Mouse (Mus musculus): ENCODE measurements at regions not wholly inside any gene's neighbourhood (a gene's known extent, or its start where the extent isn't known, plus 50 kb on each side); places are given as distances from the start of the nearest gene placed in this dataset.

GRCm38 (mm10) chr2:75496606-75497240 lies 162.3 kb upstream of the Hnrnpa3 start:
- H3K9me3 ChIP-seq, result no peaks in the 10 kb centered on the region
- H3K36me3 ChIP-seq (replicated peaks), result no peaks in the 10 kb centered on the region
- no peaks in the 10 kb centered on the region for H3K27me3 ChIP-seq (ENCODE audit: poor library complexity, severe bottlenecking)
- H3K27ac ChIP-seq, result no peak overlapping the region
- H3K4me1 ChIP-seq, result peaks cover 24% of the 10 kb centered on the region
- 91% methylated on average over 5 of the region's 5 CpGs for WGBS
- H3K4me3 ChIP-seq, result no peak overlapping the region
- no peak for DNase-seq (ENCODE audit: extremely low spot score, low spot score)

DNA sequence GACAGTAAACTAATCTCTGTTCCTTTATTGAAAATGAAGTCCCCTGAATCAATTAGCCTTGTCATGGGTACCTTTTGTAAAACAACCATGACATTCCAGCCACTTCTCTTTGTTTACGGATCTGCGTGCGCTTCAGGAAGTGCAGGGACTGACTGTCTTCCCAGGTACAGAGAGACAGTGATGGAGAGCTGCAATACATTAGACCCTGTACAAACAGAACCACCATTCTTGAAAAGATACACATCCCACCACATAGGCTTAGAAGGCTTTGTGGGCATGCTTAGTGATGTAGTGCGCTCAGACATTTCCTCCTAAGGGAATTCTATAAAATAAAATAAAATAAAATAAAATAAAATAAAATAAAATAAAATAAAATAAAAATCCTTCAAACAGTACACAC lies 148.8 kb upstream of the Hnrnpa3 start:
- Histone ChIP-seq H3K4me1 (peaks cover 36% of the 10 kb centered on the region), H3K27ac (no peak overlapping the region), H3K36me3 (replicated peaks) (no peaks in the 10 kb centered on the region), H3K4me3 (no peak overlapping the region), H3K27me3 (ENCODE audit: poor library complexity, severe bottlenecking) (0 out of 2 replicates have a peak, but pooled peaks cover 6% of the 10 kb centered on the region), H3K9me3 (no peaks in the 10 kb centered on the region; the same call in 1 of the 2 replicates)
- 64% methylated on average over 4 of the region's 4 CpGs for WGBS
- DNase-seq (ENCODE audit: extremely low spot score, low spot score), result no peak

DNA sequence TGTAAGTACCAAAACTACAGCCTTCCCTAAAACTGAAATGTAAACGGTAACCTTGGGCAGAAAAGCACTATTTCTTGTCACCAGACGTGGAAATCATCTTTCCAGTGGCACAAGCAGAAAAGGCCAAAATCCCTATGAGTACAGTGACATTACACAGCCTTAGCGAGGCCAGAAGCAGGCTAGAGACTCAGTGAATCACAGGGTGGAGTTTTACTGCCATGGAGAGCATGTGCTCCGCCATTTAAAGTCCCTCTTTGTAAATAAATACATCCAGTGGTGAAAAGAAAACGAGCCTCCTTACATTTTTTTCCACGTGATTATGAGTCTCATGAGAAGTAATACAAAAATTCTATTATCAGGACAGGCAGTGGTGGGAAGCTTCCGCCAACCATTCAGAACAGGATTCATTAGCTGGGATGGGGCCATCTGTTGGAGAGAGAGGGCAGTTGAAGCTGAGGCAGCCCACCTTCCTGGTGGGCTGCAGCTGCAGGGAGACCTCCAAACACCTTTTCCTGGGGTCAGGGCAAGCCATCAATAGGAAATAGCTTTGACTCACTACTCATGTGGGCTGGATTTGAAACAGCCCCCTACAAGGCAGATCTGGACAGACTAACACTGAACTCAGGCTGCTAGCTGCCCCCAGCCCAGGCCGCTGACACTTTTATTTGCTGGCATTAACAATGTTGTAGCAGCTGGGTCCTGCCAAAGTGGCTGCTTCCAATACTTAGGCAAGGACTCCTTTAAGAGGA lies 146.5 kb upstream of the Hnrnpa3 start:
- H3K36me3 ChIP-seq (replicated peaks), result no peaks in the 10 kb centered on the region
- H3K4me3 ChIP-seq, result no peak overlapping the region
- H3K27ac ChIP-seq, result no peak overlapping the region
- 0 out of 2 replicates have a peak, but pooled peaks cover 6% of the 10 kb centered on the region for H3K27me3 ChIP-seq (ENCODE audit: poor library complexity, severe bottlenecking)
- WGBS, result 83% methylated on average over 8 of the region's 8 CpGs
- DNase-seq (ENCODE audit: extremely low spot score, low spot score), result no peak
- peaks cover 36% of the 10 kb centered on the region for H3K4me1 ChIP-seq
- H3K9me3 ChIP-seq, result no peaks in the 10 kb centered on the region

DNA sequence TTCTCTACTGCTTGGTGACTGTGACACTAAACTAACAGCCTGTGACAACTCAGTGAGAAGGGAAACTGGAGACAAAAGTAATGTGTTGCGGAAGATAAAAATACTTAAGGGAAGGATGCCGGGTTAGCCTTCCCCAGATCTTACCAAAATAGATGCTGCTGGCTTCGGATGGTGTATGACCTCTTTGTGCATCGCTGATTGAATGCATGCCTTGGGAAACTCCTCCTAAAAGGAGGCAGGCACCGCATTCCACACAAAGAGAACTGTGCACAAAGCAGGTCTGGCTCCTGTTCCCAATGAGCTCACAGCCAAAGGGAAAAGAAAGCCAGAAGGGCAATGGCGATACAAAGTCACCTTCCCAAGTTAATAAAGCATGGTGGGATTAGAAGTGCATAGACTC lies 144.9 kb upstream of the Hnrnpa3 start:
- H3K9me3 ChIP-seq, result no peaks in the 10 kb centered on the region
- H3K36me3 ChIP-seq (replicated peaks), result no peaks in the 10 kb centered on the region
- DNase-seq (ENCODE audit: extremely low spot score, low spot score), result no peak
- peaks cover 36% of the 10 kb centered on the region for H3K4me1 ChIP-seq
- H3K27ac ChIP-seq, result peak overlapping the region; percentile 58
- 0 out of 2 replicates have a peak, but pooled peaks cover 6% of the 10 kb centered on the region for H3K27me3 ChIP-seq (ENCODE audit: poor library complexity, severe bottlenecking)
- 48% methylated on average over 6 of the region's 6 CpGs for WGBS
- H3K4me3 ChIP-seq, result no peak overlapping the region

DNA sequence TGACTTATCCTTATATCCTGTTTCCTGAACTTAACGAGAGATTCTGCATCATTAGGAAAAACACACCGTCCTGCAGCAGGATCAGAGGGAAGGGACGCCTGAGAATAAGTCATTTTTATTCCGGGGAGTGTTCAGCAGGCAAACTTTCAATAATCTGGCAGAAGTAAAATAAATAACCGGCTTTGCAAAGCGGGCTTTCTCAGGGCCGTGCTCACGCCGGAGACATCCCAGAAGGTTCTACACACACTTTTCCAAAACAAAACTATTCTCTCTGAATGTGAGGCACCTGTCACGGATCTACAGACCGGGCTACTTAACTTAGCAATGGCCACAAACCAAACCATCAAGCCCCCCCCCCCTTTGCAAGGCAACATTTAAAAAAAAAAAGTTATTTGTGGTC lies 142.8 kb upstream of the Hnrnpa3 start:
- no peak for DNase-seq (ENCODE audit: extremely low spot score, low spot score)
- no peaks in the 10 kb centered on the region for H3K36me3 ChIP-seq (replicated peaks)
- H3K4me3 ChIP-seq, result no peak overlapping the region
- H3K27ac ChIP-seq, result no peak overlapping the region
- WGBS, result 89% methylated on average over 11 of the region's 11 CpGs
- H3K27me3 ChIP-seq (ENCODE audit: poor library complexity, severe bottlenecking), result 0 out of 2 replicates have a peak, but pooled peaks cover 6% of the 10 kb centered on the region
- H3K9me3 ChIP-seq, result no peaks in the 10 kb centered on the region
- H3K4me1 ChIP-seq, result peaks cover 23% of the 10 kb centered on the region

DNA sequence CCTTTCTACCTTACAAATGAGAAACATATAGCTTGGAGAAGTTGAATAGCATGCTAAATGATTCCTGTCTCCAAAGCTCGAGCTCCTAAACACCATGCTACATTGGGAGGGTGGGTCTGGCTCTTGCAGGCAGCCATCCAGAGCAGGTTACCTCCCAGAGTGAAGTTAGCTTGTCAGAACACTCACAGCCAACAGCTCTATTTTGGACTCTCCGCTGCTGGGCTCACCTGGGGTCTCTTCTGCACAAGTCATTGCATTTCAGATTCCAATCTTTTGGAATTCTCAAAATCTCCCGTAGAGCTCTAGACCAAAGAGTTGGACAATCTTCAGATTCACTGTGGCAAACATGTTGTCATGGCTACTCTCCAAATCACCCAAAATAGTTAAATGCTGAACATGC lies 142.0 kb upstream of the Hnrnpa3 start:
- H3K4me3 ChIP-seq, result no peak overlapping the region
- no peaks in the 10 kb centered on the region for H3K36me3 ChIP-seq (replicated peaks)
- no peak overlapping the region for H3K27ac ChIP-seq
- H3K9me3 ChIP-seq, result no peaks in the 10 kb centered on the region
- 85% methylated on average over 3 of the region's 3 CpGs for WGBS
- DNase-seq (ENCODE audit: extremely low spot score, low spot score), result no peak
- H3K27me3 ChIP-seq (ENCODE audit: poor library complexity, severe bottlenecking), result 0 out of 2 replicates have a peak, but pooled peaks cover 6% of the 10 kb centered on the region
- H3K4me1 ChIP-seq, result peaks cover 23% of the 10 kb centered on the region

- DNase-seq (ENCODE audit: extremely low spot score, low spot score), result no peak
- Histone ChIP-seq H3K36me3 (replicated peaks) (no peaks in the 10 kb centered on the region), H3K9me3 (no peaks in the 10 kb centered on the region), H3K27me3 (ENCODE audit: poor library complexity, severe bottlenecking) (no peaks in the 10 kb centered on the region), H3K27ac (no peak overlapping the region), H3K4me1 (peaks cover 10% of the 10 kb centered on the region), H3K4me3 (no peak overlapping the region)
- WGBS, result 78% methylated on average over 1 of the region's 1 CpGs
These were observed 140.5 kb upstream of the Hnrnpa3 start for GRCm38 (mm10) chr2:75518607-75519006.

DNA sequence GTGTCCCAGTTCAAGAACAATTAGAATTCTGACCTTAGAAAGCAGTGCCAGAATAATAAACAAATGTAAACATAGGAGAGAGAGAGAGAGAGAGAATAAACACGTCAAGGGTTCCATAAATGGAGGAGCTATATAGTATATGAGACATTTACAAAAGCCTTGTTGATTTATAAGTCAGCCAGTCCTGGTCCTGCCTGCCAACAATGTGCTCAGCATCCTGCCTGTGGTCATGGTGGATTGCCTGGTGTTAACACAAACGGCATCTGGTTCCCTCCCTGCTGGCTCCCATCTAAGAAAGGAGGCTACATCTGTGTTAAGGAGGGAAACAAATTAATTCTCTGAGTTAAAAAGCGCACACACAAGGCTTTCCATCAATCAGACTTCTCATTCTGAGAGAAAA lies 133.5 kb upstream of the Hnrnpa3 start:
- Histone ChIP-seq H3K27me3 (ENCODE audit: poor library complexity, severe bottlenecking) (no peaks in the 10 kb centered on the region), H3K27ac (no peak overlapping the region), H3K36me3 (replicated peaks) (no peaks in the 10 kb centered on the region), H3K9me3 (no peaks in the 10 kb centered on the region), H3K4me3 (no peak overlapping the region), H3K4me1 (no peaks in the 10 kb centered on the region)
- no peak for DNase-seq (ENCODE audit: extremely low spot score, low spot score)
- 75% methylated on average over 3 of the region's 3 CpGs for WGBS

DNA sequence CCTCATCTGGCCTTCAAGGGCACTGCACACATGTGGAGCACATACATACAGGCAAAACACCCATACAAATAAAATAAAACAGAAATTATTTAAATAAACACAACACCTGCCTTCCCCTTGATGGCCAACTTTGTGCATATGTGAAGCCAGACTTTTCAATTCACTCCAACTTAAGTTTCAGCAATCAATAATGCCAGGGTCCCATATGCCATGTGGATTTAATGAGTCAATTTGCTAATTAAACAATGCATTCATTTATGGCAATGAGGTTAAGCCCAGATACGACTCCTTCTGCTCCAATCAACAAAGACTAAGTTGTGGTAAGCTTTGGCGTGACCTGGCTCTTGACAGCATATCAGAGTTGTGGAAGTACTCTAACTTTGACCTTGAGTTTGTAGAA lies 130.4 kb upstream of the Hnrnpa3 start:
- Histone ChIP-seq H3K36me3 (replicated peaks) (no peaks in the 10 kb centered on the region), H3K27me3 (ENCODE audit: poor library complexity, severe bottlenecking) (no peaks in the 10 kb centered on the region), H3K4me3 (no peak overlapping the region), H3K4me1 (no peaks in the 10 kb centered on the region), H3K27ac (no peak overlapping the region), H3K9me3 (no peaks in the 10 kb centered on the region)
- no peak for DNase-seq (ENCODE audit: extremely low spot score, low spot score)
- WGBS, result 89% methylated on average over 2 of the region's 2 CpGs

DNA sequence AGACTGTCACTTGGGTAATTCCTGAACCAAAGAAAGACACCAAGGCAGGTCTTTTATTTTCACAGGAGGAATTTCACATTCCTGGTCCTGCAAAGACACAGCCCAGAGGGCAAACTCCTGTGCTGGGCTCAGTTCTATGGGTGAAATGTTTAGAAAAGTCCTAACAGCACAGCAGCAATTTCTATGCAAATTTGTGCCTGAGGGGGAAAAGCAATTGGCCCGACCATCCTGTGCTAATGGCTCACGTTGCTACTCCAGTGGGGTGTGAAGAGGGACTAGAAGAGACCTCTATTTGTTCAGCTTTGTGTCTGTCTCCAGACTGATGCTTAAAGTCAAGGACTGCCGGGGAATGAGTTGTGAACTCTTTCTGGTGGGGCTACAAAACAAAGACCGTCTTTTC lies 120.9 kb upstream of the Hnrnpa3 start:
- Histone ChIP-seq H3K27me3 (ENCODE audit: poor library complexity, severe bottlenecking) (no peaks in the 10 kb centered on the region), H3K27ac (no peak overlapping the region), H3K36me3 (replicated peaks) (no peaks in the 10 kb centered on the region), H3K9me3 (no peaks in the 10 kb centered on the region), H3K4me1 (peaks cover 11% of the 10 kb centered on the region), H3K4me3 (no peak overlapping the region)
- WGBS, result 38% methylated on average over 4 of the region's 4 CpGs
- no peak for DNase-seq (ENCODE audit: extremely low spot score, low spot score)

GRCm38 (mm10) chr2:75539726-75540125 lies 119.3 kb upstream of the Hnrnpa3 start:
- no peak overlapping the region for H3K4me3 ChIP-seq
- WGBS, result 92% methylated on average over 6 of the region's 6 CpGs
- no peaks in the 10 kb centered on the region for H3K36me3 ChIP-seq (replicated peaks)
- H3K27me3 ChIP-seq (ENCODE audit: poor library complexity, severe bottlenecking), result no peaks in the 10 kb centered on the region
- H3K4me1 ChIP-seq, result peaks cover 6% of the 10 kb centered on the region
- H3K9me3 ChIP-seq, result no peaks in the 10 kb centered on the region
- no peak for DNase-seq (ENCODE audit: extremely low spot score, low spot score)
- no peak overlapping the region for H3K27ac ChIP-seq

DNA sequence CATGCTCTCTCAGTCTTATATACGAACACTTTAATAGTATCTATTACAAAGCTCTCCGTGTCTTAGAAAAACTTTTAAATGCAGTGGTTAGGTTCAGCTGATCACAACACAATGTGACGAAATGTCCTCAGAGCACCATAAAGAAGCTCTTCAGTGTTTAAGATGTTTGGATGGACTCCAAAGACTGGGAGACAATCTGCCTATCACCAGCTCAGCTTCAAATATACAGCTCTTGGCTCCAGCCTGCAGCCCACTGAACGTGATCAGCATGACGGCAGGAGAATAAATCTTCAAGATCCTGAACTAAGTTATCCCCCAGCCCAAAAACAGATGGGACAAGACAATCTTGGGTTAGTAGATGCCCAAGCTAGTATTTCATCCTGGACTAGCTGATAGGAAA lies 116.7 kb upstream of the Hnrnpa3 start:
- DNase-seq (ENCODE audit: extremely low spot score, low spot score), result no peak
- no peaks in the 10 kb centered on the region for H3K36me3 ChIP-seq (replicated peaks)

GRCm38 (mm10) chr2:75542781-75543180 lies 116.3 kb upstream of the Hnrnpa3 start:
- no peaks in the 10 kb centered on the region for H3K36me3 ChIP-seq (replicated peaks)
- H3K27me3 ChIP-seq (ENCODE audit: poor library complexity, severe bottlenecking), result no peaks in the 10 kb centered on the region
- no peak overlapping the region for H3K27ac ChIP-seq
- H3K4me3 ChIP-seq, result no peak overlapping the region
- WGBS, result 91% methylated on average over 5 of the region's 5 CpGs
- H3K9me3 ChIP-seq, result no peaks in the 10 kb centered on the region
- DNase-seq (ENCODE audit: extremely low spot score, low spot score), result no peak
- peaks cover 6% of the 10 kb centered on the region for H3K4me1 ChIP-seq

More for the DNA sequence above, 116.7 kb upstream of the Hnrnpa3 start:
- WGBS, result 90% methylated on average over 5 of the region's 5 CpGs
- H3K9me3 ChIP-seq, result no peaks in the 10 kb centered on the region
- no peaks in the 10 kb centered on the region for H3K27me3 ChIP-seq (ENCODE audit: poor library complexity, severe bottlenecking)
- H3K27ac ChIP-seq, result no peak overlapping the region
- H3K4me3 ChIP-seq, result no peak overlapping the region
- H3K4me1 ChIP-seq, result peaks cover 6% of the 10 kb centered on the region

All from forebrain, embryonic 10.5 days (tissue).